Mouse (Mus musculus): ENCODE results near the gene 5730522E02Rik. TPM values are rescaled to one million over a fixed set of nuclear protein-coding genes. Genes with fewer than 3 reads are reported as not detected.

The 5730522E02Rik gene
- polyA plus RNA-seq, 1 experiment from 2014 or later = 12.8 TPM

- no peaks in the 10 kb centered on the region for H3K9me3 ChIP-seq (replicated peaks; ENCODE audit: control insufficient read depth, low read length, poor library complexity, severe bottlenecking)
- H3K9ac ChIP-seq (ENCODE audit: low read depth, low read length) = no peak overlapping the region
- 31% methylated on average over 5 of the region's 5 CpGs for WGBS
- H3K27ac ChIP-seq (ENCODE audit: low read length) = no peak overlapping the region
- no peaks in the 10 kb centered on the region for H3K27me3 ChIP-seq (ENCODE audit: control insufficient read depth, insufficient read depth, low read depth, low read length)
- H3K4me3 ChIP-seq (ENCODE audit: low read depth, low read length) = no peak overlapping the region
- no peak overlapping the region for H3K4me2 ChIP-seq (ENCODE audit: low read length)
- no peaks in the 10 kb centered on the region for H3K4me1 ChIP-seq (ENCODE audit: control insufficient read depth, insufficient read depth, low read length)
- H3K36me3 ChIP-seq (ENCODE audit: control insufficient read depth, insufficient read depth, low read length) = no peaks in the 10 kb centered on the region
- ATAC-seq = no peak
Observed at GRCm38 (mm10) chr11:25767584-25768333, 442.8 kb downstream of the 5730522E02Rik start.

GRCm38 (mm10) chr11:25753156-25753899 is 457.2 kb downstream of the 5730522E02Rik start:
- ATAC-seq = 0 out of 2 replicates have a peak, but pooled peaks have one; percentile 39
- WGBS = 71% methylated on average over 7 of the region's 7 CpGs

GRCm38 (mm10) chr11:25752418-25752817 is 458.1 kb downstream of the 5730522E02Rik start:
- no peak overlapping the region for H3K9ac ChIP-seq (ENCODE audit: low read depth, low read length)
- WGBS = 81% methylated on average over 3 of the region's 3 CpGs

More at GRCm38 (mm10) chr11:25753156-25753899, 457.2 kb downstream of the 5730522E02Rik start:
- Histone ChIP-seq H3K27ac (ENCODE audit: low read length) (no peak overlapping the region), H3K4me1 (ENCODE audit: control insufficient read depth, insufficient read depth, low read length) (no peaks in the 10 kb centered on the region), H3K27me3 (ENCODE audit: control insufficient read depth, insufficient read depth, low read depth, low read length) (no peaks in the 10 kb centered on the region), H3K9me3 (replicated peaks; ENCODE audit: control insufficient read depth, low read length, poor library complexity, severe bottlenecking) (no peaks in the 10 kb centered on the region), H3K36me3 (ENCODE audit: control insufficient read depth, insufficient read depth, low read length) (no peaks in the 10 kb centered on the region), H3K4me3 (ENCODE audit: low read depth, low read length) (no peak overlapping the region), H3K9ac (ENCODE audit: low read depth, low read length) (no peak overlapping the region), H3K4me2 (ENCODE audit: low read length) (no peak overlapping the region)

GRCm38 (mm10) chr11:25747098-25747862 is 463.3 kb downstream of the 5730522E02Rik start:
- Histone ChIP-seq H3K4me1 (ENCODE audit: control insufficient read depth, insufficient read depth, low read length) (no peaks in the 10 kb centered on the region), H3K9me3 (replicated peaks; ENCODE audit: control insufficient read depth, low read length, poor library complexity, severe bottlenecking) (no peaks in the 10 kb centered on the region), H3K27ac (ENCODE audit: low read length) (no peak overlapping the region), H3K9ac (ENCODE audit: low read depth, low read length) (no peak overlapping the region), H3K36me3 (ENCODE audit: control insufficient read depth, insufficient read depth, low read length) (no peaks in the 10 kb centered on the region), H3K4me2 (ENCODE audit: low read length) (no peak overlapping the region), H3K4me3 (ENCODE audit: low read depth, low read length) (no peak overlapping the region), H3K27me3 (ENCODE audit: control insufficient read depth, insufficient read depth, low read depth, low read length) (no peaks in the 10 kb centered on the region)
- WGBS = 69% methylated on average over 6 of the region's 6 CpGs
- ATAC-seq = no peak

More at GRCm38 (mm10) chr11:25752418-25752817, 458.1 kb downstream of the 5730522E02Rik start:
- ATAC-seq = no peak
- no peaks in the 10 kb centered on the region for H3K9me3 ChIP-seq (replicated peaks; ENCODE audit: control insufficient read depth, low read length, poor library complexity, severe bottlenecking)
- H3K4me3 ChIP-seq (ENCODE audit: low read depth, low read length) = no peak overlapping the region
- H3K36me3 ChIP-seq (ENCODE audit: control insufficient read depth, insufficient read depth, low read length) = no peaks in the 10 kb centered on the region
- H3K4me2 ChIP-seq (ENCODE audit: low read length) = no peak overlapping the region
- no peaks in the 10 kb centered on the region for H3K4me1 ChIP-seq (ENCODE audit: control insufficient read depth, insufficient read depth, low read length)
- no peaks in the 10 kb centered on the region for H3K27me3 ChIP-seq (ENCODE audit: control insufficient read depth, insufficient read depth, low read depth, low read length)
- no peak overlapping the region for H3K27ac ChIP-seq (ENCODE audit: low read length)

- H3K4me2 ChIP-seq (ENCODE audit: low read length) = no peak overlapping the region
- no peaks in the 10 kb centered on the region for H3K27me3 ChIP-seq (ENCODE audit: control insufficient read depth, insufficient read depth, low read depth, low read length)
- no peaks in the 10 kb centered on the region for H3K36me3 ChIP-seq (ENCODE audit: control insufficient read depth, insufficient read depth, low read length)
- H3K9me3 ChIP-seq (replicated peaks; ENCODE audit: control insufficient read depth, low read length, poor library complexity, severe bottlenecking) = no peaks in the 10 kb centered on the region
- H3K27ac ChIP-seq (ENCODE audit: low read length) = no peak overlapping the region
- ATAC-seq = no peak
- no peak overlapping the region for H3K4me3 ChIP-seq (ENCODE audit: low read depth, low read length)
- no peaks in the 10 kb centered on the region for H3K4me1 ChIP-seq (ENCODE audit: control insufficient read depth, insufficient read depth, low read length)
- 91% methylated on average over 3 of the region's 3 CpGs for WGBS
- H3K9ac ChIP-seq (ENCODE audit: low read depth, low read length) = no peak overlapping the region
Observed at GRCm38 (mm10) chr11:25743664-25744063, 466.9 kb downstream of the 5730522E02Rik start.

GRCm38 (mm10) chr11:25737255-25737654 is 473.3 kb downstream of the 5730522E02Rik start:
- 81% methylated on average over 5 of the region's 5 CpGs for WGBS
- H3K9ac ChIP-seq (ENCODE audit: low read depth, low read length) = no peak overlapping the region
- no peaks in the 10 kb centered on the region for H3K4me1 ChIP-seq (ENCODE audit: control insufficient read depth, insufficient read depth, low read length)
- no peak overlapping the region for H3K27ac ChIP-seq (ENCODE audit: low read length)
- H3K4me2 ChIP-seq (ENCODE audit: low read length) = no peak overlapping the region
- no peaks in the 10 kb centered on the region for H3K9me3 ChIP-seq (replicated peaks; ENCODE audit: control insufficient read depth, low read length, poor library complexity, severe bottlenecking)
- no peak for ATAC-seq
- no peak overlapping the region for H3K4me3 ChIP-seq (ENCODE audit: low read depth, low read length)
- H3K27me3 ChIP-seq (ENCODE audit: control insufficient read depth, insufficient read depth, low read depth, low read length) = no peaks in the 10 kb centered on the region
- H3K36me3 ChIP-seq (ENCODE audit: control insufficient read depth, insufficient read depth, low read length) = no peaks in the 10 kb centered on the region

- no peaks in the 10 kb centered on the region for H3K27me3 ChIP-seq (ENCODE audit: control insufficient read depth, insufficient read depth, low read depth, low read length)
- no peak overlapping the region for H3K4me2 ChIP-seq (ENCODE audit: low read length)
- H3K4me1 ChIP-seq (ENCODE audit: control insufficient read depth, insufficient read depth, low read length) = no peaks in the 10 kb centered on the region; the same call in 1 of the 2 replicates
- H3K9ac ChIP-seq (ENCODE audit: low read depth, low read length) = no peak overlapping the region
- no peaks in the 10 kb centered on the region for H3K9me3 ChIP-seq (replicated peaks; ENCODE audit: control insufficient read depth, low read length, poor library complexity, severe bottlenecking)
- no peak overlapping the region for H3K27ac ChIP-seq (ENCODE audit: low read length)
- no peaks in the 10 kb centered on the region for H3K36me3 ChIP-seq (ENCODE audit: control insufficient read depth, insufficient read depth, low read length)
- WGBS = 40% methylated on average over 1 of the region's 1 CpGs
- 0 out of 2 replicates have a peak, but pooled peaks have one; percentile 32 for ATAC-seq
- no peak overlapping the region for H3K4me3 ChIP-seq (ENCODE audit: low read depth, low read length)
Observed at GRCm38 (mm10) chr11:25729476-25729875, 481.1 kb downstream of the 5730522E02Rik start.

GRCm38 (mm10) chr11:25715447-25716321 is 494.9 kb downstream of the 5730522E02Rik start:
- Histone ChIP-seq H3K27me3 (ENCODE audit: control insufficient read depth, insufficient read depth, low read depth, low read length) (no peaks in the 10 kb centered on the region), H3K36me3 (ENCODE audit: control insufficient read depth, insufficient read depth, low read length) (no peaks in the 10 kb centered on the region), H3K9me3 (replicated peaks; ENCODE audit: control insufficient read depth, low read length, poor library complexity, severe bottlenecking) (no peaks in the 10 kb centered on the region), H3K4me3 (ENCODE audit: low read depth, low read length) (no peak overlapping the region), H3K27ac (ENCODE audit: low read length) (no peak overlapping the region), H3K4me2 (ENCODE audit: low read length) (no peak overlapping the region), H3K4me1 (ENCODE audit: control insufficient read depth, insufficient read depth, low read length) (no peaks in the 10 kb centered on the region), H3K9ac (ENCODE audit: low read depth, low read length) (no peak overlapping the region)
- no peak for ATAC-seq
- WGBS = 81% methylated on average over 7 of the region's 7 CpGs
